Mouse (Mus musculus) erythroid progenitor cell, adult 5-6 weeks (primary cell): Measurements from ENCODE around the gene Hspb2. TPM values are rescaled to one million over a fixed set of nuclear protein-coding genes. Genes with fewer than 3 reads are reported as not detected.

ENCODE experiments used
- ATAC-seq: replicated peaks from 2 replicates; pipeline ENCODE4 v1.8.0; 2016; ENCODE audit warnings: moderate number of reproducible peaks, mild to moderate bottlenecking, moderate TSS enrichment, inconsistent platforms; ENCODE audit not compliant: poor library complexity, low FRiP score, severe bottlenecking
- total RNA-seq, 2 experiments: library from RNA; stranded (forward) in 1 of 2; stranded (reverse) in 1 of 2; fragments of 150-400 nt in 1 of 2; fragments of 186-747, 209-891 nt in 1 of 2; gene quantifications; 2 replicates each; pipeline versions ENCODE4 v1.2.3 to v1.2.4; 2015 to 2017; ENCODE audit warnings: low replicate concordance in 2 of 2

The Hspb2 gene
- not detected in 2 replicates for total RNA-seq (2015; ENCODE audit: low replicate concordance)
- not detected in 2 replicates for total RNA-seq (2017; ENCODE audit: low replicate concordance)

DNA sequence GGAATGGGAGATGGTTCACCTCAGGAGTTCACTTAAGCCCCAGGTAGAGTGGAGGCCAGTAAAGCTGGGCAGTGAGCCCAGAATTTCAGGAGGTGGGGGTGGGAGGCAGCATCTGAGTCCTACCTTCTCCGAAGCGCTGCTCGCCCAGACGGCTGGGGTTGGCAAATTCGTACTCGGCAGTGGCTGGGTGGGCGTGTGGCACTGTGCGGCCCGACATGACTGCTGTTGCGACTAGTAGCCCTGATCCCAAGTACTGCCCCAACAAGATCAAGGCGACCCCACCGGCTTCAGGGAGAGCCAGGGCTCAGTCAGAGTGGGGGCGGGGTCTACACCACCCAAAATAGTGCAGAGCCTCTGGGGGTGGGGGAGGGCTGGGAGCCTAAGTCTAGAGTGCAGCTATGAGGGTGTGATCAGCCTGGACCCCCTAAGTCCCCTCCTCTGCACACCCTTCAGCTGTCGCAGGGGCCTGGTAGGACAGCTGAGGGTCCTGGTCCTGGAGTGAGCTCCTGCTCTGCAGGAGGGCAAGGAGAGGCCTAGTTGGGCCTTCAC is at the start of gene Hspb2:
Hspb2 (minus strand) TSS at position 301 of the 549 bp plus-strand sequence.
- no peak for ATAC-seq

DNA sequence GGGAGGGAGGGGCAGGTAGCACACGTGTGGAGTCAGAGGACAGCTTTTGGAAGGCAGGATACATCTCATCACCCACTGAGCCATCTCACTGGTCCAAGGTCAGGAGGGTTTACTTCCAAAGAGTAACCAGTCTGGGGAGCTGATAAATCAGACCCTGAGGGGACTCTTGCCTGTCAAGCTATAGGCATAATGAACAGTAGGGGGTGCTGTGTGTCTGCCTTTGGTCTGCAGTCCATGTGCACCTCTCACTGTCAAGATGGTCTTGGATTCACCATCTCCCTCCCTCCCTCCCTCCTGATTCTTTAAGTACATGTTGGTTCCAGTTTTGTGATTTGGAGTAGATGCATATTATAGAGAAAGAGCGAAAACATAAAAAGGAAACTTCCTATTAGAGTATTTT is 48.8 kb upstream of the Hspb2 start:
- peak; percentile 56; the same call in 1 of the 2 replicates for ATAC-seq

DNA sequence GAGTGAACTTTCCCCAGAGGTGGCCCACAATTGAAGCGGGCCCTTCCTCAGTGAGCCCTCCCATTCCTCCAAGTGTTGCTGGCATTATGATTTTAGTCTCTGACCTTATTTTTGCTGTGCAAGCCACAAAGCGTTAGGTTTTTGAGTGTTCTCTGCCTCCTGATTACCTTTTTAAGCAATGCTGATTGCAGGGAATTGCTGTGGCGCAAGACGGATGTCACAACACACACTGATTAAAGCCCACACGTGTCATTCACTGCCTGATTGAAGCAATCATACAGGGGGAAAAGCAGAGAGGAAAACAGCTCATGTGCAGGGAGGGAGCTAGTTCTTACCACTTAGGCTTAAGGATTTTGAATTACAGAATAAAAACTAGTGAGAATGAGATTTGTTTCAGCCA is 46.2 kb upstream of the Hspb2 start:
- ATAC-seq = no peak

DNA sequence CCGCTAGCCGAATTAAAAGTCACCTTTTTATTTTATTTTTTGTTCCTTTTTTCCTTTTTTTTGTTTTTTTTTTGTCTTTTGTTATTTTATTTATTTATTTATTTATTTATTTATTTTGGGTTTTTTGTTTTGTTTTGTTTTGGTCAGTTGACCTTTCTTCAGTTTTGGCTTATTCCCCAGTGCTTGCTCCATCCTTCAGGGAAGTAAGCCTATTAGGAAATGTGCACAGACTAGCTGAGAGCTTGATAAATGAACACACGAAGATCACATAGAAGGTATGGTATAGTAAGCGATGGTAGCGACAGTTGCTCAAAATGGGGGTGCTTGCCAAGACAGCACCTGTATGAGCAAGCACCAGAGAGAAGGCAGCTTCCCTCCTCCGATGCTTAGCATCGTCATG is 45.5 kb upstream of the Hspb2 start:
- ATAC-seq = no peak

DNA sequence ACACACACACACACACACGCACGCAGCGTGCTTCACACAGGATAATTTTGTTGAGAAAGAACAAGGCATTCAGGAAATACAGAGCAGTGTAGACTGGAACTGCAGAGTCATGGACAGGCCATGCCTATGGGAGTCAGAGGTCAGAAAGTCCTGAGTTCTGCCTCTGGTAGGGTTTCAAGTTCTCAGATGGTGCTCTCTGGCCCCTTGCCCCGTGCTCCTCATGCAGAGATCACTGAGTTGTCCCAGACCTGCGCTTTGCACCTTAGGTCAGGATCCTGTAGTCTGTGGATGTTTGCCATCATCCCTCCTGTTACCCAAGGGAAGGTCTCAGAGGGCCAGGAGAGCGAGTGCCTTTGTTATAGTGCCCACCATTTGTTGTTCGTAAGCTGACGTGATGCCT is 44.6 kb upstream of the Hspb2 start:
- ATAC-seq = no peak

DNA sequence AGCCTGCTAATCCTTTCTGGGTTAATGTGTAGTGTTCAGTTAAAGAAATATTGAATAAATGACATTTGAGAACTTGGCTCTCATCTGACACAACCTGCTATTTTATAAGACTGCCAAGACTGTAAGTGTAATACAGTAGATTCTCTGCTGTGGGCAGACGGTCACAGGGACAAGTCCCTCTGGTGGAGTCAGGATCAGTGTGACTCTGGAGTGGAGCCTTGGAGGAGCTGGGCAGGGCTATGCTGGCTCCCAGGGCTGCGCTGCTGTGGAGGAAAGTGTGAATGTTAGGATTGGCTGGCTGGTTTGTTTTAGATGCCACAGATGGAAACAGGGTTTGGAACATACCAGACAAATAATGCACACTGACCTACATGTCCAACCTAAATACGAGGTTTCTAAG is 43.1 kb upstream of the Hspb2 start:
- no peak for ATAC-seq

DNA sequence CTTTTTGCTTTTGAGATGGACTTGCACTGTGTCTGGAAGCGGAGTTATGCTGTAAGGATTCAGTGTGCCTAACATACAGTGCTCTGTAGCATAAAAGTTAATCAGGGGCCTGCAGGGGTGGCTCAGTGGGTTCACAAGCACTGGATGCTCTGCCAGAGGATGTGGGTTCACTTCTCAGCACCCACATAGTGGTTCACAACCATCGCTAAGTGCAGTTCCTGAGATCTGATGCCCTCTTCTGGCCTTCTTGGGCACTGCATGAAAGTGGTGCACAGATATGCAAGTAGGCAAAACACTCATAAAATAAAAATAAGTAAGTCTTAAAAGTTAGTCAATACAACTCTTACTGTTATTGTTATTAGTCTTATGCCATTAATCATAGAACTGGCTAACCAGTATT is 30.0 kb upstream of the Hspb2 start:
- peak; percentile 69; the same call in 1 of the 2 replicates for ATAC-seq

DNA sequence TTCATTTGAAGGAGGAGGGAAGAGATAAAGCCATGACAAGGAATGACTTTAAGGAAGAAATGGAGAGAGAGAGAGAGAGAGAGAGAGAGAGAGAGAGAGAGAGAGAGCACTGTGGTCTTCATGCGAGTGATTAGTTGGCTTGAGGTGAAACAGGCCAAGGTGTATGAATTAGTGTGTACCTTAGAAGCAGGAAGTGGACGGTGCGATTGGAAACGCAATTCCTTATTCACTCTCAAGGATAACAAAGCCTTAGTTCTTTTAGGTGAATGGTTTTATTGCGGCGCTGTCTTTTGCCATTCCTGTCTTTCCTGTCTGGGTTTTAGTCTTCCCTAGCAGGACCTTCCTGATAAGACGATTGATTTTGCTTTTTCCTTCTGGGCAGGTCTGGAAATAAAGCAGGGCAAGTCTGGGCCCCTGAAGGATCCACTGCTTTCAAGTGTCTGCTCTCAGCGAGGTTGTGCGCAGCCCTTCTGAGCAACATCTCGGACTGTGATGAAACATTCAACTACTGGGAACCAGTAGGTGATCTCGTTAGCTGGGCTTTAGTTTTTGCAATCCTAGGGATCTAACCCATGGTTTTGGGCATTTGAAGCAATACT is 24.1 kb upstream of the Hspb2 start:
- no peak for ATAC-seq

DNA sequence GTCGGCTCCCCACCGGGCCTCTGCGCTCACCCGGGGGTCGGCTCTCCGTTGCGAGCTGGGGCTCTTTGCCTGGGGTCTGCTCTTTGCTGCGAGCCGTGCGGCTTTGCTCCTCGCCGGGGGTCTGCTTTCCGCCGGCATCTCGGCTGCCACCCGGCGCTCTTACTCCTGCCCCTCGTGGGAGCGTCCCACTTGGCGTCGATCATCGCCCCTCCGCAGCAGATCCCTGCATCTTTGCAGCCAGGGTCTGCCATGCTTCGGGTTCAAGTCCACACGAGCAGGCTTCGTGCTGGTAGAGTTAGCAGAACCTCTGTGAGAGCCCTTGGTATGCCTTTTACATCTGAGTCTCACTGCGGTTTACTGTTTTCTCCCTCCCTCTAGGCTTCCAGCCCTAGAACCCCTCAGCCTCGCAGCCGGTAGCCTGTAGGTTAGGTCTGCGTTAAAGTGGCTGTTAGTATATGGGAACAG is 23.5 kb upstream of the Hspb2 start:
- ATAC-seq = peak; percentile 33; the same call in 1 of the 2 replicates

DNA sequence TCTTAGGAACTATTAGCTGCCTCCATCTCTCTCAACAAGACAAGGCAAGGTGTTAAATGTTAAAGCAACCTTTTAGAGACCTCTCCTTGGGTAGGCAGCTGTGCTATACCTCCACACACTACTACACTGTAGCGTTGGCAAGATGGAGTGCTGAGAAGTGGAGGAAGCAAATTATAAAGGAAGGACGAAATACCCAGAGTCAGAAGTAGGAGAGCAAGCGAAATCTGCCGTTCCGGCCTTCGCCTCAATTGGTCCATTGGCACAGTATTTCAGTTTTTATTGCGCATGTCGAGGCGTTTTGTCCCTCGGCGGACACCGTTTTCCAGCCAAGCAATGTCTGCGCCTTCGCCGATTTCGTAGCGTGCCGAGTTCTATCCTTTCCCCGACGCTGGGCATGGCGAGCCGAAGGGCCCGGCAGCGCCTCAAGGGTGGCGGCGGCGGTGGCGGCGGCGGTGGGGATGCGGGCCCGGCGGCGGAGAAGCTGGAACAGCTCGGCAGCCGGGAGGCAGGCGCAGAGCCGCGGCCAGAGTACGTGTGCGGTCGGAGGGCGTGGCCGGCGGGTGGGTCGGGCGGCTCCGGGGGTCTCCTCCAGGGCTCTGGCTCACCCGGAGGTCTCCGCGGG is 22.9 kb upstream of the Hspb2 start, which contains the start of the genes Alg9 and 1110032A03Rik:
Alg9 (plus strand) TSS at position 29 of the 622 bp plus-strand sequence.
1110032A03Rik (minus strand) TSS at position 530 of the 622 bp plus-strand sequence.
- ATAC-seq = peak; percentile 79

DNA sequence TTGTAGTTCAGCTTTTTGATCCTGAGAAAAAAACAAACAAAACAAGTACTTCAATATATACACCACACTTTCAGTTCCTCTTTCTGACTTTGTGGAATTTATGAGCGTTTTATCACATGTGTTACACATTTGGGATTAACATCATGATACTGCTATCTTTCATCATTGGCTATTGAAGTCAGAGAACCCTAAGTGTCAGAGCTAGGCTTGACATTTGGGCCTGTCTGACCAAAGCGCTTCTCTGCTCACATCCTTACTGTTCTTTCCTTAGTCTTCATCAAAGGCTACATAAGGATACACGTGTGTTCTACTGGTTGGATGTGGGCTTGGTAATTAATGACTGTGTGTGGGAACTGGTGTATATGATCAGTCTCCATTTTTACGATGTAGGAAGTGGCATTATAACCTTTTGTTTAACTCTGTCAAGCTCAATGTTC is 21.9 kb upstream of the Hspb2 start:
- ATAC-seq = 0 out of 2 replicates have a peak, but pooled peaks have one; percentile 11

DNA sequence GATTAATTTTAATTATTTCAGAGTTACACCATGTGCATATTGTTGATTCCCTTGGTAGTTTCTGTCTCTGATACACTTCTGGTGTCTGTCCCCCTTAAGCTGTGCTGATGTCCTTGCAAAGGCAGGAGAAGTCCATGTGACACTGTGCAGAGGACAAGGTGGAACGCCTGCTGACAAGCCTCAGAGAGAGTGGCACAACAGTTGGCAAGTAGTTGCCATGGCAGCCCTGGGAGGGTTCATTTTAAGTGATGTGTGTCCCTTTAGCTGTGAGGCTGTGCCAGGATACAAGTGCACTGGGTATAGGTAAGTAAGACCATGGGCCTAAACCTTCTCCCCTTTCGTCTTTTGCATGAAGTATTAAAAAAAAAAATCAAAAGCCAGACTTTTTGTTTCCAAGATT is 17.9 kb upstream of the Hspb2 start:
- no peak for ATAC-seq

DNA sequence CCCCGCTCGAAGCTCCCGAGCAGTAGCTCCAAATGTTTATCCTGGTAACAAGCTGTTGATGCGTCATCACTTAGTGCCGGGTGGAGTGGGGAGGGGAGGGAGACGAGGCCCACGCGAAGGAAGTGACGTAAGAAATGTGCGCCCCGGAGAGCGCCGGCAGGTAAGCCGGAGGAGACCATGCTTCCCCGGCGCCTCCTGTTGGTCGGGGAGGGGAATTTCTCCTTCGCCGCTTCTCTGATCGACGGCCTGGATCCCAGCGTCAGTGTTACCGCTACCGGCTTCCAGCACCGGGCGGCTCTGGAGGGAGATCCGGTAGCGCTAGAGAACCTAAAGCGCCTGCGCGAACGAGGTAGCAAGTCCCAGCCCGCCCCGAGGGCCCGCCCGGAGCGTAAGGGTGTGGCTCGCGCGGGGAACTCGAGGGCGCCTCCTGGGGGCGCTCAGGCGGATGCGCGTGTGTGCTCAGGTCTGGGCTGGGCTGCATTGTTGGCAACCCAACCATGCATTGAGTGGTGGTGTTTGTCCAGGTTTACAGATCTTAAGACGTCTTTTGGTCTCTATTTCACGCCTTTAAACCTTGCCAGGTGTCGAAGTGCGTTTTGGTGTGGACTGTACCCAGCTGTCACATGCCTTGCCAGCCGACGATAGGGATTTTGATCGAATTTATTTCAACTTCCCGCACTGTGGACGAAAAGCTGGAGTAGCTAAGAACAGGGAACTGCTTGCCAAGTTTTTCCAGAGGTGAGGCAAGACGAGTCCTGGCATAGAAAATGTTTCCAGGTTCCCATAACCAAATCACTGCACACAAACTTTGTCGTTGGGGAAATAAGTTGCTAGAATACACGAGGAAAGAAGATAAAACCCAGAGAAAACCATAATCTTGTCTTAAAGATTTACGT is 16.2 kb upstream of the Hspb2 start, which contains the start of gene Fdxacb1:
Fdxacb1 (plus strand) TSS at position 130 of the 896 bp plus-strand sequence.
- peak; percentile 92 for ATAC-seq

DNA sequence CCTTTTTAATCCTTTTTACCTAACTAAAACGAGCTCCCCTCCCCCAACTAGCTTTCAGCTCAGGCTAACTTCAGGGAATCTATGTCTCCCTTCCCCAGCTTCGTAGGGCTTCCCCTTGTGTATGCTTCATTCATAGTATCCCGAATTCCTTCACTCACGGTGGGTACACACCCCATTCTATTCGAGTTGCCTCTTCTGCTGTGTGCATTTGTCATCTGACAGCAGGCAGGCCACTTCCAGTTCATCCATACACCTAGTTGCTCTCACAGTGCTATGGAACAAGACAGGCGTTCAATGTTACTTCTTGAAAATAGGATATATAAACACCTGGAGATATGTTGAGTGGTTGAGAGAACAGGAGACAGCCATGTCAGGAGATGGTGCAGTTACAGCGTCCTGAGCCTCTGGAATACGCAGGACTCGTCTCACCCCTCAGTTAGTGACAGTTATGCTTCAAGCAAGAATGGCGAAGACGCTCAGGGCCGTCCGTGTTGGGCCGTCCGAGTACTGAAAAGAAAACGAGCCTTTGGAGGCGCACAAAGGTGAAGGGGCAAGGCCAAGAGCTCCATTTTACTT is 15.5 kb upstream of the Hspb2 start:
- peak; percentile 60 for ATAC-seq

DNA sequence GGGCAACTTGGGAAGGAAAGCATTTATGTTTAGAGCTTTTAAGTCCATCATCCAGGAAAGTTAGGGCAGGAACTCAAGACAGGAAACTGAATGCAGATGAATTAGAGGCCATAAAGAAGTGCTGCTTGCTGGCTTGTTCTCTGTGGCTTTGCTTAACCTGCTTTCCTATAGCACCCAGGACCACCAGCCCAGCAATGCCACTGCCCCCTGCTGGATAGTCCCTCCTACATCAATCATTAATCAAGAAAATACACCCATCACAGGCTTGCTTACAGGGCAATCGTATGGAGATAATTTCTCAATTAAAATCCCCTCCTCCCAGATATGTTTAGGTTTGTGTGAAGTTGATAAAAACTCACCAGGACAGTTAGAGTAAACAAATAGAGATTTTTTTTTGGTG is 11.2 kb upstream of the Hspb2 start:
- ATAC-seq = no peak

DNA sequence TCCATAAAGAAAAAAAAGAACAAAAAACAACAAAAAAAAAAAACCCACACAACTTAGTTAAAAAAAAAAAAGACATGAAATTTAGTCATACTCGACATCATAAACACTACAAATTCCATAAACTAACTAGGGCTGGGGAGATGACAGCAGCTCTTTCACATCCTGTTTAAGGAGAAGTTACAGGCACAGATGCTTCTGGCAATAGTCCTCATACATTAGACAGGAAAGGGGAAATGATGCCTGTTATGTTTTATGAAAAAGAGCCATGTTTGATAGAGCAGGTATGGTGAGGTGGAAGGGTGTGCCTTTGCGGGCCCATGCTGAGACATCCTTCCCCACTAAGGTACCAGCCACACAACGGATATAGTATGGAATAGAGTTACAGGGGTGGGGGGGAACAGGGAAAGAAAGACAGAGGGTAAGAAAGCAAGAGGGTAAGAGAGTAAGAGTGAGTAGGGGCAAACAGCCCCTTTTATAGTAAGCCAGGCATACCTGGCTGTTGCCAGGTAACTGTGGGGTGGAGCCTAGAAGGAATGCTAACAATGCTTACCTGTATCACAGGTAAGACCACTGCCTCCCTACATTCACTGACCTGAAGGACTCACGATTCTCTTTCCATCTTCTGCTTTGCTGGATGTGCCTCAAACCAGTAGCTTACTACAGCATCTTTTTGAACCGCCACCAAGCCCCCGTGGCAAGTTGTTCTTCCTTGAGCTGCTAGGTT is 9.5 kb upstream of the Hspb2 start:
- no peak for ATAC-seq

DNA sequence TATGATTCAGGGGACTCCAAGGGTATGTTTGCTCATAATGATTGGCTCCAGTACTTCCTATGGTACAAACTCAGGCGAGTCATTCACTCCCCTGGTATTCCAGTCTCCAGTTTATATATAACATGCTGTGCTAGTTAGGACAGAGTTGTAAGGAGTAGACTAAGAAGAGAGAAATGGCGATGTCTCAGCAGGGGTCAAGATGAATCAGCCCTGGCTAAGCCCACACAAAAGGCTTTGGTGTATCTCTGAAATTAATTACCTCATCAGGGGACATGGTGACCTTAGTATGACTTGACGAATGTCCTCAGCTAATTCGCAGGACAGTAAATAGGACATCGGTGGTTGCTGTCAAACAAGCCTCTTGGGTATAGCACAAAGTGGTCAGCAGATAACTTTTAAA is 4.6 kb upstream of the Hspb2 start:
- no peak for ATAC-seq

DNA sequence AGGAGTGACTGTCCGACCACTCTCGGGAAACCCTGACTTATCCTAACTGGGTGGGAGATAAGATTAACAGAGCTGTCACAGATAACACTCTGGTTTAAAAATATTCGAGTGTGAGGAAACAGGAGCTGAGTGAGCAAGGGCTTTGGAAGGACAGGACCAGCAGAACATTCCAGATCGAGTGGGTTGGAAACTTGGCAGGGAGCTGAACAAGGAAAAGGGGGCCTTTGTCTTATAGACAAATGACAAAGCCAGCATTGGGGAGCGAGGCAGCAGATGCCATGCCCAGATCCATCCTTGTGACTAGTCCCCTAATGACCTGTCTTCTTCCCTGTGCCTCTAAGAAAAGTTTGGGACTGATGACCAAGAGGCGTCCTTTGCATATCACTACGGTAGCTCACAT is 1.8 kb upstream of the Hspb2 start:
- no peak for ATAC-seq
